Mouse (Mus musculus) CH12.LX (cell line): ENCODE data around the gene Mrpl2. TPM values are rescaled to one million over a fixed set of nuclear protein-coding genes. Genes with fewer than 3 reads are reported as not detected.
A peak's percentile ranks its signal among the peaks of the same experiment; 100 is the strongest.

Experiments used
- DNase-seq: peaks from one replicate; pipeline ENCODE4 v3.0.0-alpha.2; 2013; ENCODE audit errors: extremely low read depth
- H3K27ac ChIP-seq: 2 replicates; pipeline ENCODE4 v1.5.1; 2012; ENCODE audit warnings: low read depth, mild to moderate bottlenecking, control low read depth, moderate library complexity; ENCODE audit not compliant: insufficient read depth
- H3K27me3 ChIP-seq: replicated peaks from 2 replicates; pipeline ENCODE3; 2012; ENCODE audit warnings: inconsistent platforms
- H3K36me3 ChIP-seq, 2 experiments: replicated peaks in 1 of 2; 2 replicates each; pipeline versions ENCODE3 to v1.6.1; 2012; ENCODE audit warnings: inconsistent platforms in 1 of 2, low read length in 1 of 2, mild to moderate bottlenecking in 1 of 2, mixed read lengths in 1 of 2, moderate library complexity in 1 of 2; ENCODE audit not compliant: control insufficient read depth in 1 of 2, insufficient read depth in 1 of 2
- H3K4me1 ChIP-seq, 2 experiments: 2 replicates each; pipeline ENCODE4 v1.6.1; 2012; ENCODE audit warnings: inconsistent platforms in 1 of 2, moderate library complexity in 1 of 2; ENCODE audit not compliant: insufficient read depth in 2 of 2, control insufficient read depth in 1 of 2
- H3K4me2 ChIP-seq: 2 replicates; pipeline ENCODE4 v1.6.1; 2012; ENCODE audit warnings: low read depth, mild to moderate bottlenecking, control low read depth; ENCODE audit not compliant: poor library complexity, insufficient read depth, severe bottlenecking
- H3K4me3 ChIP-seq, 3 experiments: fragments of 150-350 bp in 1 of 3; sonication (generic) in 1 of 3; replicated peaks in 1 of 3; 2 replicates each; pipeline versions ENCODE3 to v1.5.1; 2011 to 2012; ENCODE audit warnings: low read depth in 2 of 3, low read length in 2 of 3, mild to moderate bottlenecking in 2 of 3, moderate library complexity in 2 of 3, control low read depth in 1 of 3, improper control_type of control experiment in 1 of 3, inconsistent platforms in 1 of 3, mixed read lengths in 1 of 3; ENCODE audit not compliant: poor library complexity in 1 of 3
- H3K79me2 ChIP-seq: replicated peaks from 2 replicates; pipeline ENCODE4 v1.6.1; 2012; ENCODE audit warnings: mild to moderate bottlenecking, moderate library complexity; ENCODE audit not compliant: control insufficient read depth, poor library complexity, insufficient read depth, severe bottlenecking; ENCODE audit errors: extremely low read depth
- H3K9ac ChIP-seq: 2 replicates; pipeline ENCODE4 v1.6.1; 2012; ENCODE audit warnings: low read depth, mild to moderate bottlenecking, control low read depth, moderate library complexity; ENCODE audit not compliant: insufficient read depth
- H3K9me3 ChIP-seq: replicated peaks from 2 replicates; pipeline ENCODE3; 2012; ENCODE audit warnings: low read length, inconsistent platforms, mixed read lengths
- BHLHE40 ChIP-seq: IDR thresholded peaks from 2 replicates; pipeline ENCODE4 v1.6.1; 2011; ENCODE audit warnings: mild to moderate bottlenecking, low read depth, low read length, improper control_type of control experiment
- CHD1 ChIP-seq: IDR thresholded peaks from 2 replicates; pipeline ENCODE4 v1.6.1; 2012; ENCODE audit warnings: low read depth, low read length, improper control_type of control experiment, inconsistent platforms
- CTCF ChIP-seq, 2 experiments: IDR thresholded peaks in 1 of 2; conservative IDR thresholded peaks in 1 of 2; 2 replicates each; pipeline ENCODE4 v1.5.1; 2011 to 2012; ENCODE audit warnings: low read depth in 2 of 2, low read length in 2 of 2, improper control_type of control experiment in 1 of 2, inconsistent platforms in 1 of 2, mild to moderate bottlenecking in 1 of 2, moderate library complexity in 1 of 2
- ELF1 ChIP-seq: IDR thresholded peaks from 2 replicates; pipeline ENCODE4 v1.6.1; 2014; ENCODE audit warnings: low read depth, mild to moderate bottlenecking, inconsistent platforms, low read length, improper control_type of control experiment
- ETS1 ChIP-seq: conservative IDR thresholded peaks from 2 replicates; pipeline ENCODE4 v1.6.1; 2012; ENCODE audit warnings: low read depth, mild to moderate bottlenecking, inconsistent platforms, low read length, improper control_type of control experiment, moderate library complexity
- IRF4 ChIP-seq: IDR thresholded peaks from 2 replicates; pipeline ENCODE4 v1.6.1; 2014; ENCODE audit warnings: low read depth, mild to moderate bottlenecking, inconsistent platforms, low read length, improper control_type of control experiment
- JUN ChIP-seq: IDR thresholded peaks from 2 replicates; pipeline ENCODE4 v1.6.1; 2011; ENCODE audit warnings: low read depth, mild to moderate bottlenecking, low read length, improper control_type of control experiment, moderate library complexity; ENCODE audit not compliant: insufficient read depth
- JUND ChIP-seq: conservative IDR thresholded peaks from 2 replicates; pipeline ENCODE4 v1.6.1; 2011; ENCODE audit warnings: low read depth, low read length, improper control_type of control experiment
- MEF2A ChIP-seq: IDR thresholded peaks from 2 replicates; pipeline ENCODE4 v1.6.1; 2014; ENCODE audit warnings: low read depth, mild to moderate bottlenecking, inconsistent platforms, low read length, improper control_type of control experiment, borderline replicate concordance
- MXI1 ChIP-seq: IDR thresholded peaks from 2 replicates; pipeline ENCODE4 v1.6.1; 2011; ENCODE audit warnings: mild to moderate bottlenecking, low read depth, low read length, improper control_type of control experiment
- MYC ChIP-seq: IDR thresholded peaks from 2 replicates; pipeline ENCODE4 v1.6.1; 2011; ENCODE audit warnings: low read depth, mild to moderate bottlenecking, improper control_type of control experiment, low read length
- NRF1 ChIP-seq: IDR thresholded peaks from 2 replicates; pipeline ENCODE4 v1.6.1; 2014; ENCODE audit warnings: low read depth, mild to moderate bottlenecking, inconsistent platforms, low read length, improper control_type of control experiment, moderate library complexity
- PAX5 ChIP-seq: IDR thresholded peaks from 2 replicates; pipeline ENCODE4 v1.6.1; 2012; ENCODE audit warnings: low read length, inconsistent platforms, mixed read lengths
- POLR2A ChIP-seq: IDR thresholded peaks from 2 replicates; pipeline ENCODE4 v1.6.1; 2011; ENCODE audit warnings: low read depth, mild to moderate bottlenecking, improper control_type of control experiment, low read length
- POLR2AphosphoS2 ChIP-seq: IDR thresholded peaks from 2 replicates; pipeline ENCODE4 v1.6.1; 2011; ENCODE audit warnings: low read depth, low read length, improper control_type of control experiment
- RAD21 ChIP-seq: IDR thresholded peaks from 2 replicates; pipeline ENCODE4 v1.6.1; 2011; ENCODE audit warnings: low read depth, mild to moderate bottlenecking, low read length, improper control_type of control experiment, moderate library complexity
- RCOR1 ChIP-seq: conservative IDR thresholded peaks from 2 replicates; pipeline ENCODE4 v1.6.1; 2012; ENCODE audit warnings: low read depth, mild to moderate bottlenecking, inconsistent platforms, low read length, improper control_type of control experiment
- SIN3A ChIP-seq: IDR thresholded peaks from 2 replicates; pipeline ENCODE4 v1.6.1; 2012; ENCODE audit warnings: low read length, improper control_type of control experiment, inconsistent platforms
- TBP ChIP-seq: conservative IDR thresholded peaks from 2 replicates; pipeline ENCODE4 v1.6.1; 2011; ENCODE audit warnings: low read depth, low read length, improper control_type of control experiment
- USF1 ChIP-seq: IDR thresholded peaks from 2 replicates; pipeline ENCODE4 v1.6.1; 2014; ENCODE audit warnings: low read depth, mild to moderate bottlenecking, inconsistent platforms, low read length, improper control_type of control experiment
- ZC3H11A ChIP-seq: IDR thresholded peaks from 2 replicates; pipeline ENCODE4 v1.6.1; 2012; ENCODE audit warnings: low read depth, mild to moderate bottlenecking, inconsistent platforms, low read length, improper control_type of control experiment
- ZMIZ1 ChIP-seq: IDR thresholded peaks from 2 replicates; pipeline ENCODE4 v1.6.1; 2012; ENCODE audit warnings: low read depth, mild to moderate bottlenecking, inconsistent platforms, low read length, improper control_type of control experiment
- dilution Hi-C: fragments of 300-500 bp; cut with MboI; formaldehyde crosslinking; loops from 2 replicates; pipeline ENCODE4 v1.14.3; 2020; ENCODE audit warnings: low sequenced_read_pairs; ENCODE audit not compliant: extremely low pct_unique_long_range_greater_than_20kb, extremely low pct_ligation_motif_present
- in situ Hi-C: fragments of 300-500 bp; cut with MboI; formaldehyde crosslinking; loops from 3 replicates; pipeline ENCODE4 v1.14.3; 2019; ENCODE audit warnings: low sequenced_read_pairs, low pct_ligation_motif_present, low pct_unique_long_range_greater_than_20kb, mixed read lengths
- polyA plus RNA-seq: library from polyadenylated mRNA; unstranded; fragments of >175 nt; gene quantifications from 2 replicates; pipeline ENCODE4 v1.2.1, GENCODE M21; 2012; ENCODE audit warnings: low read depth; ENCODE audit not compliant: insufficient read length
- total RNA-seq, 2 experiments: library from RNA; depleted of rRNA; stranded (reverse); fragments of 300-350 nt in 1 of 2; fragments of >200 nt in 1 of 2; gene quantifications; 2 replicates each; pipeline ENCODE4 v1.2.3; 2012 to 2014

The Mrpl2 gene
- total and polyA plus RNA-seq, 3 experiments = 130 to 238 (median 158) TPM

DNA sequence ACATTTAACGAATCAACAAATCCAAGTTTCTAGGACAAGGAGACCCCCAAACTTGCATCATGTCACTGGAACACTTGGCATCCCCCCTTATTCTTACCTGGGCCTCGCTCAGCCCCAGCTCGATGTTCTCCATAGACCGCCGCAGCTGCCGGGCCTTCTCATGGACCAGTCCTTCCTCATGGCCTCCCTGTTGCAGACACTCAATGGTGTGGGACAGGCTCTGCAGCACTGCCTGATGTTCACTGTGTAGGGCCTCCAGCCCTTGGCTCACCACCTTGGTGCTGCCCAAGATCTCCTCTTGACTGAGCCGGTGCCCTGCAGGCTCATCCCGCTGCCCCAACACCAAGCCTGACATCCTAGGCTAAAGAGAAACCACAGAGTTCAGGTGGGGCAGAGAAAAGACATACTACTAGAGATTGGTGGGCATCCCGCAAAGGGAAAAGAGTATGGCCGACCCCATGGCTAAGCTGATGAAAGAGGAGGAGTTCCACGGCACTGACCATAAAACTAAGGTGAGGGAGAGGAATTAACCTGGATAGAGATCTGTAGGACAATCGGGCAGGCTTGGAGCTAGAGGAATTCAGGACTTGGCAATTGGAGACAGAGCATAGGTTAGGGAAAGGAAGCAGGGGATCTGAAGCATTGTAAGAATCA is 1.8 kb upstream of the Mrpl2 start:
- no peak for DNase-seq
- Histone ChIP-seq H3K27me3 (no peaks in the 10 kb centered on the region), H3K9ac (peak overlapping the region; percentile 91; the same call in 1 of the 2 replicates), H3K9me3 (no peaks in the 10 kb centered on the region), H3K79me2 (peaks cover 9% of the 10 kb centered on the region), H3K4me1 (peaks cover 5 to 37% of the 10 kb centered on the region in 2 experiments; a peak in 3 of 4 replicates), H3K4me2 (peak overlapping the region; percentile 99; the same call in 1 of the 2 replicates), H3K36me3 (peaks cover 11 to 44% of the 10 kb centered on the region in 2 experiments), H3K4me3 (no peak overlapping the region), H3K27ac (no peak overlapping the region)
- dilution Hi-C loops (no loop called here), in situ Hi-C loops (no loop called here)
- TF ChIP-seq MEF2A = no peak
- TF ChIP-seq NRF1 = no peak
- TF ChIP-seq MYC = no peak
- TF ChIP-seq IRF4 = no peak

- in situ Hi-C loops = no loop called here
- TF ChIP-seq BHLHE40 (no peak), ZC3H11A (no peak), SIN3A (no peak), NRF1 (no peak), PAX5 (no peak), JUN (no peak), JUND (no peak), ELF1 (no peak), POLR2AphosphoS2 (no peak), USF1 (no peak), CTCF (conservative IDR thresholded peaks at IDR 0.05 in 1 of 2, IDR thresholded peaks at IDR 0.05 in 1 of 2; ENCODE audit: low read depth in 2 of 2, low read length in 2 of 2) (no peak), RCOR1 (no peak), RAD21 (no peak), POLR2A (no peak), TBP (no peak), MYC (no peak), CHD1 (no peak), ZMIZ1 (no peak), MXI1 (no peak), ETS1 (no peak)
- Histone ChIP-seq H3K36me3 (peaks cover 14 to 43% of the 10 kb centered on the region in 2 experiments), H3K9ac (peak overlapping the region; percentile 91), H3K27me3 (no peaks in the 10 kb centered on the region), H3K79me2 (peaks cover 9% of the 10 kb centered on the region), H3K4me2 (peak overlapping the region; percentile 99), H3K4me3 (peak overlapping the region; percentile 75 to 92 (median 83)), H3K4me1 (peaks cover 5 to 44% of the 10 kb centered on the region in 2 experiments; a peak in 3 of 4 replicates), H3K9me3 (no peaks in the 10 kb centered on the region), H3K27ac (no peak overlapping the region)
- dilution Hi-C loops = no loop called here
- no peak for DNase-seq
These were observed 1.0 kb upstream of the Mrpl2 start for GRCm38 (mm10) chr17:46644916-46645475.
